Mouse (Mus musculus) adrenal gland, postnatal 4 days (tissue): Measurements from ENCODE around the gene Bbs7. TPM values are rescaled to one million over a fixed set of nuclear protein-coding genes. Genes with fewer than 3 reads are reported as not detected.
"Not testable (repeated sequence)": the region's sequence is repeated elsewhere in the genome, so short reads cannot be mapped to it uniquely, and the experiment has no call there.

ENCODE experiments used
- DNase-seq, 2 experiments: peaks; one replicate each; pipeline ENCODE4 v3.0.0; 2021 to 2022; ENCODE audit warnings: low spot score in 2 of 2, mixed read lengths in 2 of 2
- long read RNA-seq, 2 experiments: library from polyadenylated mRNA; stranded (forward); transcript quantifications; one replicate each; pipeline ENCODE4 v2.0.0; 2021
- total RNA-seq, 2 experiments: library from RNA; stranded (reverse); gene quantifications; 2 replicates each; pipeline ENCODE4 v1.2.3; 2021

The Bbs7 gene
- 10 to 100 TPM; 12.3 to 13.6 TPM for total RNA-seq
- long read RNA-seq, experiment 1, transcript Bbs7-203 (19 exons, 2,687 nt) = major isoform, 5 of 9 reads
- long read RNA-seq, experiment 1, partial matches to known transcripts = 1 of 9 reads
- long read RNA-seq, experiment 1, other reads (novel, unspliced or antisense) = 2 of 9 reads
- long read RNA-seq, experiment 2, transcript Bbs7-203 (19 exons, 2,687 nt) = major isoform, 13 of 17 reads
- long read RNA-seq, experiment 2, partial matches to known transcripts = 1 of 17 reads
- long read RNA-seq, experiment 2, other reads (novel, unspliced or antisense) = 2 of 17 reads

DNA sequence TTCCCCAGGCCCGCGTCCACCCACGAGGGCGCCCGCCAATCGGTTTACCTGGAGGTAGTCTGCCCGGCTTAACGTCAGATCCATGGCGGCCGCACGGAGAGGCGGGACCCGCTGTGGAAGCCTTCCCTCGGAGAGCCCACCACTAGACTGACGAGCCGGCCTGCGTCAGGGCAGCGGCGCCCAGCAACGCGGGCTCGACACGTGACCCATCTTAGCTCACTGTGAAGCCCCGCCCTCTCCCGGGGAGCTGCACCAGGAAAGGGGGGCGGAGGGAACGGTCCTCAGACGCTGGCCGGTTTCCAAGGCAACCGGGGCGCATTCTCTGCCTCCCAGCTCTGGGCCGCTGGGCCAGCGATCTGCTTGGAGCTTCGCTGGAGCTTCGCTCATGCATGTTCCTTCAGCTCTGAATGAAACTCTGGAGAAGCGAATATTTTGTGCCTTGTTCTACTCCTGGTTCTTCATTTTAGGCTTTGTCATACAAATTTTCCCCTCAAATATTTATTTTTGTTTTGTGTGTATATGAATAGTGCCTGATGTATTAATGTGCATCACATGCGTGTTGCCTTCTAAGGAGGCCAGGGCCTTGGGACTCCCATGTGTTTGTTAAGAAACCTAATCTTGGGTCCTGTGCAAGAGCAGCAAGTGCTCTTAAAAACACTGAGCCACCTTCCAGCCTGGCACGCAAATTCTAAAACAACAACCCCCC is at the start of gene Bbs7:
Bbs7 (minus strand) TSS at position 276 of the 706 bp plus-strand sequence.
- peak; percentile 65 to 88 for DNase-seq

- not testable (repeated sequence) for DNase-seq
Measured at GRCm38 (mm10) chr3:36645245-36645559, 31.9 kb upstream of the Bbs7 start.

- DNase-seq = no peak
Measured at GRCm38 (mm10) chr3:36644554-36645244, 31.4 kb upstream of the Bbs7 start.

- DNase-seq = no peak
Measured at GRCm38 (mm10) chr3:36643354-36643753, 30.1 kb upstream of the Bbs7 start.

DNA sequence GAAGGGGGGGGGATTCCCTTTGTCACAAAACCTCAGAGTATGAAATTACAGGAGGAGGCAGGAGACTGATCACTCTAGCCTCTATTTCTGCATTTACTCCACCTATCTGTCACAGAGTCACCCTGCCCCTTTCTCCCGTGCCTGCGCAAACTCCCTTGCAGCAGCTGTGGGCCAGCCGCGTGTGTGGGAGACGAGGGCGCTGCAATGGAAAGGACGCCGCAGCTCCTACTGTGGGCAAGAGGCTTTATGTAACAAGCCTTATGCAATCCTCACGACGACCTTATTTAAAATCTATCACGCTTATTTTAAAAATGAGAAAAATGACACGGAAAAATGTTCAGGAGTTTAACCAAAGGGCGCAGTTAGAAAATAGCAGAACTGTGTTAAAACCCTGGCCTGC is 29.5 kb upstream of the Bbs7 start:
- DNase-seq = no peak

DNA sequence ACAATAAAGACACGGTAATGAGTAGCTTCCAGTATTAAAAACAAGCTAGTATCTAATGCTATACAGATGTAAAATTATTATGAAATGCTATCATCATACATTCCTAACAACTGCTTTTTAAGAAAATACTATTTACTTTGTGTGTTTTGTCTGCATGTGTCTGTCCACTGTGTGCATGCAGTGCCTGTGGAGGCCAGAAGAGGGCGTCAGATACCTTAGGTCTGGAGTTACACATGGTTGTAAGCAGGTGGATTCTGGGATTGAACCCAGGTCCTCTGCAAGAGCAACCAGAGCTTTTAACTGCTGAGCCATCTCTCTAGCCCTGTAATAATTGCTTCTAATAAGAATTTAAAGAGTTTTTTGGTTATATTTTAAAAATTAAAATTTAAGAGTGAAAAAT is 27.5 kb upstream of the Bbs7 start:
- DNase-seq = no peak

GRCm38 (mm10) chr3:36635449-36635848 is 22.2 kb upstream of the Bbs7 start:
- DNase-seq = no peak

DNA sequence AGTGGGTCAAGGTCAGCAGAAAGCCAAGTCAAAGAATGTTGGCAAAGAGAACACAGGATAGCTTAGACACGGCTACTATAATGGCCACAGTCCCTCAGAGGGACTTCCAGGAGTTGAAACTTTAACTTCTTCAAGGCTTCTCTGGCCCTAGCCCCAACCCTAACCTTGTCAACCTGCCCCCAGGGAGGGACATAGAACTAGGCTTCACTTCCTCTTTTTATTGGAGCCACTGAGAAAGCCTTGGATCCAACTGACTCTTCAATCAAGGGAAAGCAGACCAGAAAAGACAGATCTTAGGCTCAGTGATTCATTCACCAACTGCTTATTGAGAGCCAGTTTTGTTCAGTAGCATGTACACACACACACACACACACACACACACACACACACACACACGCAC is 13.5 kb upstream of the Bbs7 start:
- no peak for DNase-seq

DNA sequence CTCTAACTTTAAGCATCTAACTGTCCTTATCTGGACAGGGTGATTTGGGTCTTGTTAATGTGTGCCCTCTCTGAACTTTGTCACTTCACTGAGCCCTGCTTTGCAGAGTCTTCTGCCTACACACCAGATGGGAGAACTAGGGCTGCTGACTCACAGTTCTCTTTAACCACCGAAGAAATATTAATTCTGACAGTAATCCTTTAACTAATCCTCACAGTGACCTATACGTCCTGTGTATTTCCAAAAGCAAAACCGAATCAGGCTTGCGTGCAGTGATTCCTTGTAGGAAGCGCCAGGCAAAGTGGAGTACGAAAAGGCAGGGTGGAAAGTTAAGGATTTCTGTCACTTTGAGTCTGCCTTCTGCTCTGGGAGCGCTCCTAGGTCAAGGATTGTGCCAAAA is 4.9 kb upstream of the Bbs7 start:
- DNase-seq = no peak

- no peak for DNase-seq
Measured at GRCm38 (mm10) chr3:36613908-36614255, 605 bp upstream of the Bbs7 start.

GRCm38 (mm10) chr3:36612687-36613086 is 590 bp downstream of the Bbs7 start:
- no peak for DNase-seq

DNA sequence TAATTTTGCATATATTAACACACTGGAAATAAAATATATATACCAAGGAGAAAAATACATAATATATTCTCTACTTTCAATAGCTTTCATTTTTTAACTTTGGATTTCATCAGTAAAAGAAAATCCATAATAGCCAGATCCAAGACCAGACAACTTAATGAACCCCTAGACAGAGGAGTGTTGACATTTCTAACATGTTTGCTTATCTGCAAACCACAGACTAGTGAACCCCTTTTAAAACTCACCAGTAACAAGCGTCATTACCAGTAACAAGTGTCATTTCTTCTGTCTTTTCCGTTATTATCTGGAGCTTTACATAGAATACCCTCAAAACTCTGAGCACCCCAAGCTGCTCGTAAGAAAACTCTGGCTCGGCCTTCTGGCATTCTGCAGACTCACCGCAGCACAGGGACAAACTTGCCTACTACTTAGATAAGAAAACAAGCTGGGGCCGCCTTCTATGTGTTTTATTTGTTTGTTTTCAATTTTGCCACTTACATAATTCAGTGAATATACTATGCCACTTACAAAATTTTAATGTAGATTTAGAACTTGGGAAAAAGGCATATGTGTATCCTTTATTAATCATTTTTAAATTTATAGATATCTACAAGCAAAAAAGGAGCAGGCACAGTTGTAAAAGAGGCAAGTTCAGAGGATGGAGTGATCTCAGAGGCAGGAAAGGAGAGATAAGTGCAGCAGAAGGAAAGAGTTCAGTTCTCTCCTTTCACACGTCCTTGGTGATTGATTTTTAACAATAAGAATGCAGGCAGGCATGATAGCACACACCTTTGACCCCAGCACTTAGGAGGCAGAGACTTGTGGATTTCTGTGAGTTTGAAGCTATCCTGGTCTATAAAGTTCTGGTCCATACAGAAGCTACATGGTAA is 7.1 kb downstream of the Bbs7 start:
- no peak for DNase-seq

DNA sequence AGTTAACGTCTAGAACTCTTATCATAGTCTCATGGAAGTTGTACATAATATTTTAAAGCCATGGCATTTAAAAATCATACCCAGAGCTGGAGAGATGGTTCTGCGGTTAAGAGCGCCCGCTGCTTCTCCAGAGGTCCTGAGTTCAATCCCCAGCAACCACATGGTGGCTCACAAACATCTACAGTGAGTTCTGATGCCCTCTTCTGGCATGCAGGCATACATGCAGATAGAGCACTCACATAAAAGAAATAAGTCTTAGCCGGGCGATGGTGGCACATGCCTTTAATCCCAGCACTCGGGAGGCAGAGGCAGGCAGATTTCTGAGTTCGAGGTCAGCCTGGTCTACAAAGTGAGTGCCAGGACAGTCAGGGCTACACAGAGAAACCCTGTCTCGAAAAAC is 13.5 kb downstream of the Bbs7 start:
- DNase-seq = not testable (repeated sequence)

- no peak for DNase-seq
Measured at GRCm38 (mm10) chr3:36598811-36599210, 14.5 kb downstream of the Bbs7 start.

- DNase-seq = peak; percentile 96
Measured at GRCm38 (mm10) chr3:36571827-36572378, 41.4 kb downstream of the Bbs7 start, which contains the start of gene Ccna2. TSS of gene Ccna2 (minus strand) at chr3:36572150.

GRCm38 (mm10) chr3:36571361-36571826 is 41.9 kb downstream of the Bbs7 start:
- DNase-seq = peak in 1 of 2 experiments; percentile 7

DNA sequence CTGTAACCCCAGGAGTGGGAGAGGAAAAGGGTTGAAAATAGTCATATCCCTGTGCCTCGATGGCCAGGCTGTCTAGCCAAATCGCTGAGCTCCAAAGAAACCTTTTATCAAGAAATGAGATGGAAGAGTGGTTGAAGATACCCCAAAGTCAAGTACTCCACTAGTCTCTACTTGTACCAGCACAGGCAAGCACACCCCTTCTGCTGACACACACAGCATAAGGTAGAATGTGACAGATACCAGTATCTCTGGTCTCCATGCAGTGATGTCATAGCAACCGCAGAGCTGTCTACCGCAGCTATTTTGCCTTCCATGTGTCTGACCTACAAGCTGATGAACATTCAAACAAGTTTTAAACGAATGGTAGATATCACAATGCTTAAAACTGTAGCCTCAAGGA is 43.4 kb downstream of the Bbs7 start:
- DNase-seq = no peak

DNA sequence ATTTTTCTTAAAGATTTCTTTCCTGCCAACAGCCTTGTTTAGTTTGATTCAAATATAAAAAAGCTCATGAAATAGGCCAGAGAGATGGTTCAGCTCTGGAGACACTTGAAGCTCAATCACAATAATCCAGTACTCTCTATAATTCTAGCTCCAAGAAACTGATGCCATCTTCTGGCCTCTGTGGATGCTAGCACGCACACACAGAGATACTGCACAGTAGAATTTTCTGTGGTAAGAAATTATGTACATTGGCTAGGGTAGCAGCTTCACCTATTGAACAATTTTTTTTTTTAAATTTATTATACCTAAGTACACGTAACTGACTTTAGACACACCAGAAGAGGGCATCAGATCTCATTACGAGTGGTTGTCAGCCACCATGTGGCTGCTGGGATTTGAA is 49.6 kb downstream of the Bbs7 start:
- no peak for DNase-seq

DNA sequence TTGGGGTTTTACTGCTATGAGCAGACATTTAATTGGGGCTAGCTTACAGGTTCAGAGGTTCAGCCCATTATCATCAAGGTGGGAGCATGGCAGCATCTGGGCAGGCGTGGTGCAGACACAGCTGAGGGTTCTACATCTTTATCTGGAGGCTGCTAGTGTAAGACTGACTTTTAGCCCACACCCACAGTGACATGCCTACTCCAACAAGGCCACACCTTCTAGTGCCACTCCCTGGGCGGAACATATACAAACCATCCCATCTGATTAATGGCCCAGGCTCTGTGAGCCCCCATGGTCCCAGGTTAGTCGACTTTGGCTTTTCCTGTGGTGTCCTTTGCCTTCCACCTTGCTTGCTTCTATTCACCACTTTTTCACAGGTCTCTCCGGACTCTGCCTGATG is 53.7 kb downstream of the Bbs7 start:
- DNase-seq = no peak

- no peak for DNase-seq
Measured at GRCm38 (mm10) chr3:36557601-36558000, 55.7 kb downstream of the Bbs7 start.
